Mouse (Mus musculus): ENCODE results near the gene Fcrl6. TPM values are rescaled to one million over a fixed set of nuclear protein-coding genes. Genes with fewer than 3 reads are reported as not detected.

The Fcrl6 gene
- polyA plus RNA-seq, 1 experiment from 2014 or later, result 0.31 TPM

DNA sequence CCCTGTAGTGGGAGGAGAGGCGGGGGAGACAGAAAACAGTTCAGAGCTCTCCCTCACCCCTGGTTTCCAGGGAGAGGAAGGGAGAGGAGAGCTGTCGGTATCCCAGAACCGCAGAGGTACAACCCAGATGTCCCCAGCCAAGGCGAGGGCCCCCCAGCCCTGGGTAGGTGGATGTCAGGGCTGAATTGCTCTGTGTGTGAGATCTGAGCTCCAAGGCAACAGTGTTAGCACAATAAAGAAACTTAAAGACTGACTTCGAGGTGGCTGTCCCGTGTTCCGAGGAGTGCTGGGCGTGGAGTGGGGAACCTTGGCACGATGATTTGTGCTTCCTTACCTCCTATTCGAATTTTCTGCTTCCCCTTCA lies 38.9 kb downstream of the Fcrl6 start:
- no peak for ATAC-seq (ENCODE audit: low FRiP score, low read depth)
- no peaks in the 10 kb centered on the region for H3K36me3 ChIP-seq
- H3K4me1 ChIP-seq, result peaks cover 19% of the 10 kb centered on the region
- peak overlapping the region; percentile 97 for H3K4me2 ChIP-seq (replicated peaks)
- peak overlapping the region; percentile 57; the same call in 1 of the 2 replicates for H3K9ac ChIP-seq (replicated peaks)
- H3K27me3 ChIP-seq, result peaks cover 55% of the 10 kb centered on the region
- WGBS, result 2% methylated on average over 9 of the region's 10 CpGs
- no peak overlapping the region for H3K27ac ChIP-seq (replicated peaks)
- H3K4me3 ChIP-seq, result peak overlapping the region; percentile 65
- no peaks in the 10 kb centered on the region for H3K9me3 ChIP-seq

DNA sequence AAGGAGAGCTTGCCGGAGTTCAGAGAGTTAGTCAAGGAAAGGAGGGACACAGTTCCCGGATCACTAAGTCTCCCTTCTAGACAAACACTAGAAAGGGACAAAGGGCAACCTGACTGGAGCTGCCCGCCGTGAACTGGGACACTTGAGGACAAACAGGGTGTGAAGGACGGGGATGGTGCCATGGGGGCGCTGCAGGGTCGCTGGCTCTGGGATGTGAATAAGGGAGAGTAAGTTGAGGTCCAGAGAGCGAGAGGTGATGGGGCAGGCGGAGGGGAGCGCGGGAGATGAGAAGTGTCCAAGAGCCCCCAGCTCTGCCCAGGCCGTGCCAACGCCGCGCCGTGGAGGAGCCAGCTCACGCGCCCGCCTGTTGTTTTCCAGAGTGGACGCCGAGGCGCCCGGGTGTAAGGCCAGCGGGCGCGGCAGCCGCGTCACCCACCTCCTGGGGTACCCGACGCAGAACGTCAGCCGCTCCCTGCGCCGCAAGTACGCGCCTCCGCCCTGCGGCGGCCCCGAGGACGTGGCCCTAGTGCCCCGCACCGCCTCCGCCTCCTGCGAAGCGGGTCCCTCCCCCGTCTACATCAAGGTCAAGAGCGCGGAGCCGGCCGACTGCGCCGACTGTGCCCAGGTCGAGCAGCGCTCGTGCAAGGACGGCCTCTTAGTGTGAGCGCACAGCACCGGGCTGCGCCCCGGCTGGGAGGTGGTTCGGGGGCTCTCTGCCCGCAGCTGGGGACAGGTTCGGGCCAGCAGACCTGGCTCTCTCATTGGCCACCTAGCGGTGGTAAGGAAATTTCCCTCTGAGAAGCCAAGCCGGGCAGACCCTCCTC lies 39.5 kb downstream of the Fcrl6 start:
- H3K4me1 ChIP-seq, result peaks cover 19% of the 10 kb centered on the region
- peak overlapping the region; percentile 65 for H3K4me3 ChIP-seq
- H3K27ac ChIP-seq (replicated peaks), result no peak overlapping the region
- peak overlapping the region; percentile 97 for H3K4me2 ChIP-seq (replicated peaks)
- no peaks in the 10 kb centered on the region for H3K36me3 ChIP-seq
- H3K9me3 ChIP-seq, result no peaks in the 10 kb centered on the region
- H3K9ac ChIP-seq (replicated peaks), result peak overlapping the region; percentile 57
- peak; percentile 91 for ATAC-seq (ENCODE audit: low FRiP score, low read depth)
- WGBS, result under 1% methylated on average over 59 of the region's 66 CpGs
- peaks cover 58% of the 10 kb centered on the region for H3K27me3 ChIP-seq

DNA sequence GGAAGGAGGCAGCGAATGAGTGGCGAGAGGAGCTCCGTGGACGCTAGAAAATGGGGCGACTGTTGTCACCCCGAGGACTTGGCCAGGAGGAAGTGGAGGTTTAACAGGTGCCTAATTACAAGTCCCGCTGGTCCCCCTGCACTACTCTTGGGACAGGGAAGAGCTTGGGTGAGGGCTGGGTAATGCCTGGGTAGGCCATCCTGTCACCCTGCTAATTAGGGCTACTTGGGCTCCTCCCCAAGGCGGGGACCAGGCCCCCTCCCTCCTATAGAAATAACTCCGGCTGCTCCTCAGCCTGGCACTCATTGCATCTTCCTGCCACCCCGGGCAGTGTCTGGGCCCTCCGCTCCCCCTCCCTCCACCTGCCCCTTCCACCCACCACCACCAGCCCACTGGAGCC lies 46.7 kb downstream of the Fcrl6 start, which contains the start of gene Vsig8:
Gene Vsig8 (plus strand): TSS at position 301 of the 400 bp plus-strand sequence.
- H3K27me3 ChIP-seq, result peaks cover 49% of the 10 kb centered on the region
- no peaks in the 10 kb centered on the region for H3K36me3 ChIP-seq
- H3K4me1 ChIP-seq, result peaks cover 12% of the 10 kb centered on the region
- no peak within 1 kb of the TSS for H3K9ac ChIP-seq (replicated peaks)
- no peak within 1 kb of the TSS for H3K4me3 ChIP-seq
- H3K9me3 ChIP-seq, result no peaks in the 10 kb centered on the region
- 87% methylated on average over 11 of the region's 11 CpGs for WGBS
- H3K27ac ChIP-seq (replicated peaks), result no peak within 1 kb of the TSS
- no peak within 1 kb of the TSS for H3K4me2 ChIP-seq (replicated peaks)
- no peak for ATAC-seq (ENCODE audit: low FRiP score, low read depth)

DNA sequence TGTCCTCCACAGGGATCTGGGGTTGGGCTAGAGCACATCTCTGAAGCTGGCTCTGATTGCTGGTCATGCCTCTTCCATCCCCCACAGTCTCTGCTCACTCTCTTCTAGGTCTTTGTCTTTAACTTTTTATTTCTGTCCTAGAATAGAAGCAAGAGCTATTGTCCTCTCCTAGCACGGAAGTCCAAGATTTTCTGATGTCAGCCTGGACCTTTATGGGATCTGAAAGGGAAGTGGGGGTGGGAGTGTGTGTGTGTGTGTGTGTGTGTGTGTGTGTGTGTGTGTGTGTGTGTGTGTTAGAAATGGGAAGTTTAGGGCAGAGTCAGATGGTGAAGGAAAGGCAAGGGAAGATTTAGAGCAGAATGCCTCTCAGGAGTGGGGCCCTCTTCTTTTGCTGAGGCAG lies 49.7 kb downstream of the Fcrl6 start:
- Histone ChIP-seq H3K4me3 (no peak overlapping the region), H3K4me2 (replicated peaks) (no peak overlapping the region), H3K9ac (replicated peaks) (no peak overlapping the region), H3K36me3 (no peaks in the 10 kb centered on the region), H3K4me1 (peaks cover 27% of the 10 kb centered on the region), H3K9me3 (no peaks in the 10 kb centered on the region), H3K27ac (replicated peaks) (no peak overlapping the region), H3K27me3 (peaks cover 43% of the 10 kb centered on the region)
- ATAC-seq (ENCODE audit: low FRiP score, low read depth), result no peak
- WGBS, result 45% methylated on average over 1 of the region's 1 CpGs

DNA sequence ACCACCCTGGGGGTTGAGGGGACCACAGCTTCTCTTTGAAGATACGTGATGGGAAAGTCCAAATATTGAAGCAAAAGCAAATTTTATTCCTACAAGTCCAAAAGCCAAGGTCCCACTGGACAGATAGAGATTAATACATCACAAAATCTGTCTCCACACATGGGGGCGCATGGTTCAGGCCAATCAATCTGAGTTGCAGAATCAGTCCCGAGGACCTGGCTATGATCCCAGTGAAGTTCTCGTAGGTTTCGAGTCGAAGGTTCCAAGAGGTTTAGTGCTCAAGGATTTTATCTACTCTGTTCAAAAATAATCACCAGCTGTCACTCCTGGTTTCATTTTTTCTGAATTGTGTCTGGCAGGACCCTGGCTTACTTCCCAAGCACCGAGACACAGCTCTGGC lies 51.3 kb downstream of the Fcrl6 start:
- H3K27ac ChIP-seq (replicated peaks), result no peak overlapping the region
- no peaks in the 10 kb centered on the region for H3K36me3 ChIP-seq
- peaks cover 35% of the 10 kb centered on the region for H3K27me3 ChIP-seq
- peak overlapping the region; percentile 66 for H3K4me2 ChIP-seq (replicated peaks)
- H3K4me3 ChIP-seq, result no peak overlapping the region
- no peaks in the 10 kb centered on the region for H3K9me3 ChIP-seq
- peak overlapping the region; percentile 46; the same call in 1 of the 2 replicates for H3K9ac ChIP-seq (replicated peaks)
- peaks cover 27% of the 10 kb centered on the region for H3K4me1 ChIP-seq
- 49% methylated on average over 7 of the region's 7 CpGs for WGBS
- no peak; the same call in 1 of the 2 replicates for ATAC-seq (ENCODE audit: low FRiP score, low read depth)

DNA sequence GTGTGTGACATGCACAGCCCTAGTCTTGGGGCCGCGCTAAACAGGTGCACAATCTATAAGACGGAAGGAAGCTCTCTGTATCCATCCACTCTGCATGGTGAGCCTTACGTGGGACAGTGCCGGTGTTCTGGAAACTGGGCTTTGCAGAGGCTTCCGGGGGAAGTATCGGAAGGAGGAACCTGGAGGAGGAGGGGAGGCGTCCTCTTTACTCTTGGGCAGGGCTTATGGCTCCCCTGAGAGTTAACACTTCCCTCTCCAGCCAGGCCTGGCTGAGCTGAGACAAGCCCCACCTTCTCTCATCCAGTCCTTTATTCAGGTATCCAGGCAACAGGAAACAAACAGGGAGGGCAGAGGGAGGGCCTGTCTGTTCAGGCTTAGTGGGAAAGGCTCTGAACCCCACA lies 51.8 kb downstream of the Fcrl6 start:
- peak overlapping the region; percentile 46 for H3K9ac ChIP-seq (replicated peaks)
- H3K4me2 ChIP-seq (replicated peaks), result peak overlapping the region; percentile 66
- WGBS, result under 1% methylated on average over 8 of the region's 8 CpGs
- H3K36me3 ChIP-seq, result no peaks in the 10 kb centered on the region
- no peaks in the 10 kb centered on the region for H3K9me3 ChIP-seq
- peaks cover 27% of the 10 kb centered on the region for H3K4me1 ChIP-seq
- peak overlapping the region; percentile 46; the same call in 1 of the 2 replicates for H3K27ac ChIP-seq (replicated peaks)
- peaks cover 32% of the 10 kb centered on the region for H3K27me3 ChIP-seq
- peak overlapping the region; percentile 43 for H3K4me3 ChIP-seq
- peak; percentile 88 for ATAC-seq (ENCODE audit: low FRiP score, low read depth)

DNA sequence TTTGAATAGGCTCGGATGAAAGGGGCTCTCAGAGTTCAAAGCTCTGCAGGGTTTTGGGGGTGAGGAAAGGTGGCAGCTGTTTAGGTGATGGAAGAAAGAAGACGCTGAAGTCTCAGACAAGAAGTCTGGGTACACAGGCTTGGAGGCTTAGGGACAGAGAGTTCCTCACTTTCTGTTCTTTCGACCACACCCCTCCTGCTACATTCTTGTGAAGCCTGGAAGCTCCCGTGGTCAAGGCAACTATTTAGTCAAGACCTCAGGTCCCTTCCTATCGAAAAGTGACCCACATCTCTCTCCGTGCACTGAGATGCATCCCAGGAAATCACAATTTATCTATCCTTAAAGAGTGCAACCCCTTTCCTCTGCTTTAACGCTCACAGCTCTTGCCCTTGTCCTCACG lies 52.6 kb downstream of the Fcrl6 start:
- no peak for ATAC-seq (ENCODE audit: low FRiP score, low read depth)
- 2% methylated on average over 8 of the region's 8 CpGs for WGBS
- Histone ChIP-seq H3K27me3 (peaks cover 32% of the 10 kb centered on the region), H3K4me1 (peaks cover 27% of the 10 kb centered on the region), H3K27ac (replicated peaks) (no peak overlapping the region), H3K9ac (replicated peaks) (0 out of 2 replicates have a peak overlapping the region, but pooled peaks have one; percentile 46), H3K36me3 (no peaks in the 10 kb centered on the region), H3K9me3 (no peaks in the 10 kb centered on the region), H3K4me2 (replicated peaks) (peak overlapping the region; percentile 66), H3K4me3 (peak overlapping the region; percentile 43)

DNA sequence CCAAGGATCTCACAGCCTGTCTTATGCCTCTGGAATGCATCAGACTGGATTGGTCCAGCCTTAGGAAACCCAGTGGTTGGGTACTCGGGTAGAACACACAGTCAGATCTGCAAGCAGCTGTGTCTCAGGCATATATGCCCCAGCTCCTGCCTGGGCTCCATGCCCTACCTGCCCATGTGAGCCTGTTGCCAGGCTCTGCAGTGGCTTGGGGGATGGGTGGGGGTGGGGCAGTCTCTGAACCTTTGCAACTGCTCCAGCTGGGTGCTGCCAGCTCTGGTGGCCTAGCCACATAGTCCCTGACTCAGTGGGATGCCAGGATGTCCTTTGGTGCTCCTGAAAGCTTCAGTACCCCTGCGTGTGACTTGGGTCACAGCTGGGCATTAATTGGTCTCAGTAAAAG lies 53.0 kb downstream of the Fcrl6 start:
- no peak for ATAC-seq (ENCODE audit: low FRiP score, low read depth)
- peaks cover 32% of the 10 kb centered on the region for H3K27me3 ChIP-seq
- 6% methylated on average over 2 of the region's 2 CpGs for WGBS
- peaks cover 27% of the 10 kb centered on the region for H3K4me1 ChIP-seq
- no peaks in the 10 kb centered on the region for H3K36me3 ChIP-seq
- no peak overlapping the region for H3K27ac ChIP-seq (replicated peaks)
- peak overlapping the region; percentile 66 for H3K4me2 ChIP-seq (replicated peaks)
- H3K9me3 ChIP-seq, result no peaks in the 10 kb centered on the region
- no peak overlapping the region for H3K4me3 ChIP-seq
- no peak overlapping the region for H3K9ac ChIP-seq (replicated peaks)

DNA sequence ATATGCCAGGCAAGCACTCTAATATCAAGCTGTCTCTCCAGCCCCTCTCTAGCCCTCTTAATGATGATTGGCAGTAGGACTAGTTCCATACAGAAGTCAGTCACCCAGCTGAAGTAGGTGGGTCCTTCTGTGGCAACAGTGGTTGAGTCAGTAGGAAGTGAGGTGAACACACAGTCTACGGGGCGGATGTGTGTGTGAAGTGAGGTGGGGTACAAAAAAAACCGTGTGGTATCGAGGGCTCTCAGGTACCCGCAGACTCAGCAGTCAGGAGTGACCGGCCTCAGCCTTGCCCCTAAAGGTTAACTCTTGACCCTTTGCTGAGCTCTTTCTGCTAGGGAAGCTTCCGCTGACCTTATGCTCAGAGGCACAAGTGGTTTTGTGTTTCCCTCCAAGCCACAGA lies 53.9 kb downstream of the Fcrl6 start:
- Histone ChIP-seq H3K4me1 (peaks cover 27% of the 10 kb centered on the region), H3K4me3 (no peak overlapping the region), H3K27me3 (peaks cover 29% of the 10 kb centered on the region), H3K9me3 (no peaks in the 10 kb centered on the region), H3K36me3 (no peaks in the 10 kb centered on the region), H3K4me2 (replicated peaks) (no peak overlapping the region), H3K27ac (replicated peaks) (no peak overlapping the region), H3K9ac (replicated peaks) (no peak overlapping the region)
- ATAC-seq (ENCODE audit: low FRiP score, low read depth), result no peak
- 65% methylated on average over 7 of the region's 7 CpGs for WGBS

Other genes starting within 250 kb of the Fcrl6 start
- 10.7 and 11.4 TPM in 2 replicates for gene Pigm, start 226.0 kb downstream of the Fcrl6 start, polyA plus RNA-seq (2016; fragmentation: Nextera tagmentation; extraction: Ambion mirVana)
- 0.18 TPM in 1 of 2 replicates, not detected in the other for gene Slamf9, start 127.2 kb downstream of the Fcrl6 start, polyA plus RNA-seq (2016; fragmentation: Nextera tagmentation; extraction: Ambion mirVana)
- gene Igsf9, start 120.8 kb downstream of the Fcrl6 start, polyA plus RNA-seq (2016; fragmentation: Nextera tagmentation; extraction: Ambion mirVana), result 86.1 and 99.3 TPM in 2 replicates
- 37.0 and 45.9 TPM in 2 replicates for gene Tagln2, start 102.5 kb downstream of the Fcrl6 start, polyA plus RNA-seq (2016; fragmentation: Nextera tagmentation; extraction: Ambion mirVana)
- gene Cfap45, start 81.8 kb downstream of the Fcrl6 start, polyA plus RNA-seq (2016; fragmentation: Nextera tagmentation; extraction: Ambion mirVana), result 1.2 TPM in 2 replicates
- gene Vsig8, start 46.6 kb downstream of the Fcrl6 start, polyA plus RNA-seq (2016; fragmentation: Nextera tagmentation; extraction: Ambion mirVana), result 0.15 TPM in 1 of 2 replicates, not detected in the other
- not detected in 2 replicates for gene Slamf8, start 12.0 kb downstream of the Fcrl6 start, polyA plus RNA-seq (2016; fragmentation: Nextera tagmentation; extraction: Ambion mirVana)
- gene Dusp23, start 30.4 kb upstream of the Fcrl6 start, polyA plus RNA-seq (2016; fragmentation: Nextera tagmentation; extraction: Ambion mirVana), result 6.8 TPM in 2 replicates
- not detected in 2 replicates for gene Crp, start 95.5 kb upstream of the Fcrl6 start, polyA plus RNA-seq (2016; fragmentation: Nextera tagmentation; extraction: Ambion mirVana)

All from midbrain, embryonic 12.5 days (tissue).